Mouse (Mus musculus) brain, embryonic 14.5 days (tissue): ENCODE measurements around the gene Bend4.

ENCODE experiments used
- CTCF ChIP-seq: fragments of 200-500 bp; IDR thresholded peaks from 2 replicates; pipeline ENCODE4 v1.5.1; 2012; ENCODE audit warnings: inconsistent platforms, mild to moderate bottlenecking, moderate library complexity, borderline replicate concordance; ENCODE audit not compliant: insufficient read depth, insufficient read length; ENCODE audit errors: extremely low read depth
- POLR2A ChIP-seq: fragments of 200-500 bp; IDR thresholded peaks from 2 replicates; pipeline ENCODE4 v1.6.1; 2012; ENCODE audit warnings: mild to moderate bottlenecking, inconsistent platforms, borderline replicate concordance; ENCODE audit not compliant: poor library complexity, insufficient read depth, insufficient read length, severe bottlenecking; ENCODE audit errors: extremely low read depth

DNA sequence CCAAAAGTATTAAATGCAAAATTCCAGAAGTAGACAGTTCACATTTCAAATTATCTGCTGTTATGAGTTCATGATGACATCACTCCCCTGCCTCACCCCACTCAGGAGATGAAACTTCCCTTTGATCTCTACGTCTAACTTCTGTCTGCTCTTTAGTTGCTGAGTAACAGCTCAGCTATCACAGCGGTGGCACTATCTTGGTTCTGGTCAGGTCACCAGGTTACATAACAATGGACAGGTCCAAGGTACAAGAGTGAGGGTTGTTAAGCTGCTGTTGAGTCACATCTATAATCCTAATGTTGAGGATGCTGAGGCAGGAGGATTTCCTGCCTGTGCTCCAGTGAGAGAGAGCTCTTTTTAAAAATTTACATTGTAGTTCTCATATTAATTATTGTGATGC, 65.2 kb downstream of the Bend4 start:
- TF ChIP-seq POLR2A (no peak), CTCF (no peak)
